Mouse (Mus musculus): ENCODE results near the gene Kdm5b. TPM values are rescaled to one million over a fixed set of nuclear protein-coding genes. Genes with fewer than 3 reads are reported as not detected.

The Kdm5b gene
- polyA plus RNA-seq (2017; shearing (Covaris generic)): 14.3 TPM

GRCm38 (mm10) chr1:134559976-134560375 lies at the start of gene Kdm5b:
TSS of gene Kdm5b (plus strand) at chr1:134560171.

GRCm38 (mm10) chr1:134549632-134550132 lies 10.3 kb upstream of the Kdm5b start, which contains the start of gene Mgat4e:
TSS of gene Mgat4e (minus strand) at chr1:134549682.

GRCm38 (mm10) chr1:134646261-134646962 lies 86.4 kb downstream of the Kdm5b start, which contains the start of gene Syt2:
TSS of gene Syt2 (plus strand) at chr1:134646677.

Other genes with a start within 250 kb of the Kdm5b start
- not detected for gene Ppfia4, start 227.2 kb upstream of the Kdm5b start, polyA plus RNA-seq (2017; shearing (Covaris generic))
- gene Tmem183a, start 198.2 kb upstream of the Kdm5b start, polyA plus RNA-seq (2017; shearing (Covaris generic)): 52.0 TPM
- not detected for gene 4933406M09Rik, start 174.2 kb upstream of the Kdm5b start, polyA plus RNA-seq (2017; shearing (Covaris generic))
- 34.5 TPM for gene Cyb5r1, start 154.6 kb upstream of the Kdm5b start, polyA plus RNA-seq (2017; shearing (Covaris generic))
- 25.0 TPM for gene Adipor1, start 144.8 kb upstream of the Kdm5b start, polyA plus RNA-seq (2017; shearing (Covaris generic))
- gene Klhl12, start 104.6 kb upstream of the Kdm5b start, polyA plus RNA-seq (2017; shearing (Covaris generic)): 16.6 TPM
- 58.4 TPM for gene Rabif, start 65.5 kb upstream of the Kdm5b start, polyA plus RNA-seq (2017; shearing (Covaris generic))
- gene Mgat4e, start 10.5 kb upstream of the Kdm5b start, polyA plus RNA-seq (2017; shearing (Covaris generic)): not detected
- gene Syt2, start 86.5 kb downstream of the Kdm5b start, polyA plus RNA-seq (2017; shearing (Covaris generic)): not detected